Mouse (Mus musculus) neural tube, embryonic 14.5 days (tissue): Measurements from ENCODE around the gene Tuba3a. TPM values are rescaled to one million over a fixed set of nuclear protein-coding genes. Genes with fewer than 3 reads are reported as not detected.

ENCODE experiments used
- ATAC-seq: fragments of 200-750 bp; cut with Nextera tagmentation; 2 replicates; pipeline ENCODE4 v1.8.0; 2017; ENCODE audit warnings: low read depth, mild to moderate bottlenecking, moderate TSS enrichment, moderate library complexity
- H3K27ac ChIP-seq: fragments of 300-500 bp; sonication (generic); 2 replicates; pipeline ENCODE4 v1.5.1; 2014; ENCODE audit warnings: low read depth, mild to moderate bottlenecking, control low read depth, low read length, moderate library complexity, mixed read lengths
- H3K27me3 ChIP-seq: fragments of 300-500 bp; sonication (generic); 2 replicates; pipeline ENCODE4 v1.6.1; 2014; ENCODE audit warnings: low read length; ENCODE audit not compliant: control insufficient read depth, insufficient read depth
- H3K36me3 ChIP-seq: fragments of 300-500 bp; sonication (generic); 2 replicates; pipeline ENCODE4 v1.6.1; 2014; ENCODE audit warnings: low read length, mixed read lengths; ENCODE audit not compliant: control insufficient read depth, insufficient read depth
- H3K4me1 ChIP-seq: fragments of 300-500 bp; sonication (generic); 2 replicates; pipeline ENCODE4 v1.6.1; 2014; ENCODE audit warnings: low read length; ENCODE audit not compliant: control insufficient read depth, insufficient read depth
- H3K4me2 ChIP-seq: fragments of 300-500 bp; sonication (generic); 2 replicates; pipeline ENCODE4 v1.6.1; 2014; ENCODE audit warnings: mild to moderate bottlenecking, low read depth, low read length, control low read depth
- H3K4me3 ChIP-seq: fragments of 300-500 bp; sonication (generic); 2 replicates; pipeline ENCODE4 v1.5.1; 2014; ENCODE audit warnings: low read depth, low read length, control low read depth, mixed read lengths
- H3K9ac ChIP-seq: fragments of 300-500 bp; sonication (generic); replicated peaks from 2 replicates; pipeline ENCODE4 v1.6.1; 2014; ENCODE audit warnings: low read depth, mild to moderate bottlenecking, control low read depth, low read length, mixed read lengths
- H3K9me3 ChIP-seq: fragments of 300-500 bp; sonication (generic); 2 replicates; pipeline ENCODE4 v1.6.1; 2016; ENCODE audit warnings: low read length; ENCODE audit not compliant: control insufficient read depth
- WGBS: fragments of 180-500 bp; shearing (Covaris S2); extraction: QIAGEN DNeasy Blood & Tissue Kit; methylation state at CpG from one replicate; pipeline ENCODE4 v1.1.7; 2014; 5-methylcytosine and 5-hydroxymethylcytosine counted together
- polyA plus RNA-seq: library from polyadenylated mRNA; unstranded; fragments of >200 nt; fragmentation: Nextera tagmentation; extraction: Ambion mirVana; gene quantifications from 2 replicates; pipeline ENCODE4 v1.2.1, GENCODE M21; 2014

Tuba3a gene
- not detected in 2 replicates for polyA plus RNA-seq

DNA sequence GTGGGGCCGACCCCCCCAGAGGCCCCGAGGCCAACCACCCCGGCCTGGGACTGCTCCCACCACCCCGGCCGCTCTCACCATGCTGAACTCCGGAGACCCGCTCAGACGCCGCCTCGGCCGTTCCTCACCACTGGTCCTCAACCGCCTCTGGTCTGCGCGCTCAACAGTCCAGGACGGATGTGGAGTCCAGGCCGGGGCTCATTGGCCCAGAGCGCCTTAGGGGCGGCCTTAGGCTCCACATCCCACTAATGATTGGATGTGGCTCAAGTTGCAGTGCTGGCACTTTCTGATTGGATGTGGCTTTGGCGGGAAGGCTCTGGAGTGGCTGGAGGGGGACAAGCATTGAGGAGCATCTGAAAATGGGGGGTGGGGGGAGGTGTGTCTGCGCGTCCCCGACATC lies at the start of gene Tuba3a:
Gene Tuba3a (minus strand): TSS at position 153 of the 400 bp plus-strand sequence.
- Histone ChIP-seq H3K9me3 (no peaks in the 10 kb centered on the region), H3K4me2 (no peak within 1 kb of the TSS), H3K9ac (no peak within 1 kb of the TSS), H3K4me3 (no peak within 1 kb of the TSS), H3K27ac (no peak within 1 kb of the TSS), H3K27me3 (no peaks in the 10 kb centered on the region), H3K4me1 (no peaks in the 10 kb centered on the region), H3K36me3 (no peaks in the 10 kb centered on the region)
- 97% methylated on average over 20 of the region's 22 CpGs for WGBS
- ATAC-seq, result no peak

DNA sequence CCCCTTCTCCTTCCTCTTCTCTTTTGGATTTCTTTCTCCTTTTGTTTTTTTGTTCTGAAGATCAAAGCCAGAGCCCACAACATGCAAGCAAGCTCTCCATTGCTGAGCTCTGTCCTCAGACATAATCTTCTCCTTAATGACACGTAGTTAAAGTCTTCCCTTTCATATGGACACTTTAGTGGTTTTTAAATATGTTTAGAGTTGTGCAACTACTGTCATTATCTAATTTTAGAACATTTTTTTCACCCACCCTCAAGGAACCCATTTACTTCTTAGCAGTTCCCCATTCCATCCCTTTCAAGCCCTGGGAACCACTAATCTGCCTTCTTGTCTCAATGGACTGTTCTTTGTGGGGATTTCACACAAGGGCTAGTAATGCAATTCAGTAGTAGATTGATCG lies 48.5 kb upstream of the Tuba3a start:
- Histone ChIP-seq H3K27me3 (no peaks in the 10 kb centered on the region), H3K4me3 (no peak overlapping the region), H3K4me1 (no peaks in the 10 kb centered on the region), H3K27ac (no peak overlapping the region), H3K9me3 (no peaks in the 10 kb centered on the region), H3K4me2 (no peak overlapping the region), H3K9ac (no peak overlapping the region), H3K36me3 (no peaks in the 10 kb centered on the region)
- WGBS, result 49% methylated on average over 2 of the region's 2 CpGs
- ATAC-seq, result no peak

DNA sequence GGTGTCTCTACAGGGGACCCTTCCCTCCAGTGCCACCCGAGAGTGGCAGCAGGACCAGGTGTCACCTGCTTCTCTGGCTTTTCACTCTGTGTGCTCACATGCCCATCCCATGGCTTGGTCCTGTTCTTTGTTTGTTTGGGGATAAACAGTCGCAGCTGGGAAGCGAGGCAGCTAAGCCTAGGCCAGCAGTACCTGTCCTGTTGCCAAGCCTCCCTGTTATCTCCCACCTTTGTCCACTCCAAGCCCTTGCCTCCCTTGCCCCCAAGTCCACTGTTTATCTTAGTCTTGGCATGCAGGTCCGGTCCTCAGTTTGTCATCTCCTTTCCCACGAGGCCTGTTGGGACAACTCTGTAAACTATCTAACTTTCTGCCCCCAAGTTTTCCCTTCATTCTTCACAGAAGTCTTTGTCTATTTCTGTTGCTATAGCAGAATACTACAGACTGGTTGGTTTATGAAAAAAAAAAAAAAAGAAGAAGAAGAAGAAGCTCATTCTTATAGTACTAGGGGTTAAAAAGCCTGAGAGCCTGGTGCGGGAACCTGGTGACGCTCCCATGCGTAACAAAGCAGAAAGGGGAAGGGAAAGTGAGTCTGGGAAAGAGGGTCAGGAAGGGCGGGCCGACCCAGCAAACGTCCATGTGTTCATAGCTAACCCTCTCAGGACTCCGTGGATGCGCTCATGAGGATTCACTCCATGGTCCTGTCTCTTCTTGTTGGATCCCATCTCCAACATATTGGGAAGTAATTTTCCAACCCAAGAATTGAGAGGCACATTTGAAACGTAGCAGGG lies 47.5 kb upstream of the Tuba3a start:
- no peaks in the 10 kb centered on the region for H3K36me3 ChIP-seq
- H3K27me3 ChIP-seq, result no peaks in the 10 kb centered on the region
- H3K27ac ChIP-seq, result no peak overlapping the region
- H3K9ac ChIP-seq, result no peak overlapping the region
- WGBS, result 80% methylated on average over 14 of the region's 14 CpGs
- no peak overlapping the region for H3K4me2 ChIP-seq
- no peaks in the 10 kb centered on the region for H3K4me1 ChIP-seq
- H3K4me3 ChIP-seq, result no peak overlapping the region
- no peaks in the 10 kb centered on the region for H3K9me3 ChIP-seq
- no peak for ATAC-seq

DNA sequence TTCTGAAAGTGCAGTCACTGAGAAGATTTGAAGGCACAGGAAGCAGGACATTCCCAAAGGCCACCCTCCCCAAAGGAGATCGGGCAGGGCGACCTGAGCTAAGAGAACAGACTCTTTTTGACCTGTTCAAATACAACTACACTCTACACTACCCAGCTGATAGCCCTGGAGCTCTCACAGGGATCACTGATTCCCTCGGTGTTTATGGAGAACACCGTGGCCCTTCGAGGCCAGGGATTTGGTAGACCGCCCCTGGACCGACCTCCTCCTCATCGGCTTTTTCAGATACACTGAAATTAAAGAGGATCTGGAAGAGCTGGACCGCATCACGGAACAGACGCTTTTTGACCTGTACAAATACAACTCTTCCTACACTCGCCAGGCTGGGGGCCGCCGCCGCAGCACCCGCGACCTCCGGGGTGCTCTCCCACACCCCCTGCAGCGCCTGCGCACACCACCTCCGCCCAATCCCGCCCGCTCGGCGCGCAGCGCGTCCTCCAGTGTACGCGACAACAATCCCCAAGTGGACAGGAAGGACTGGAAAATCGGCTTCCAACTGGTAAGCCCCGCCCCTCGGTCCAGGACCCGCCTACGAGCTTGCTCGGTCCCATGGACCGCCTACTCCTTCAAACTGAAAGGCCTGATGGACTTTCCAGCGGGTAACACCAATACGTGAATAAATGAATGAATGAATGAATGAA lies 44.9 kb upstream of the Tuba3a start:
- Histone ChIP-seq H3K4me1 (no peaks in the 10 kb centered on the region), H3K9ac (peak overlapping the region; percentile 50), H3K27ac (no peak overlapping the region), H3K4me3 (peak overlapping the region; percentile 36), H3K36me3 (no peaks in the 10 kb centered on the region), H3K9me3 (no peaks in the 10 kb centered on the region), H3K4me2 (peak overlapping the region; percentile 56), H3K27me3 (no peaks in the 10 kb centered on the region)
- peak; percentile 87 for ATAC-seq
- WGBS, result under 1% methylated on average over 39 of the region's 39 CpGs

DNA sequence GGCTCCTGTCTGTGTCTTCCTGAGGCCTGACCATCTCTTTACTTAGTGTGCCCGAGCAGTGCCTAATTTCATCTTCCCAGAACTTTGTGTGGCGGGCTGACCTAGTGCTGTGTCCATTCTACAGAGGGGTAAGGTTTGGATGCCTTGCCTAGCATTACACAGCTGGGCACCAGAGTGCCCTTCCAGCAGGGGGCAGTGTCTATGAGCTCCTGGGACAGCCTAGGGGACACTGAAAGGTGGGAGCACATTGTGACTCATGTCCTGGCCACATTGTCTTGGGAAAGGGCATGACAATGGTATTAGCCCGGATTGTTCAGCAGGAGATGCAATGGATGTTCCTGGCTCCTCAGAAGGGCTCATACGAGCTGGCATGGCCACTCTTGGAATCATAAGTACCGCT lies 42.4 kb upstream of the Tuba3a start:
- no peak overlapping the region for H3K27ac ChIP-seq
- H3K9me3 ChIP-seq, result no peaks in the 10 kb centered on the region
- ATAC-seq, result no peak
- 84% methylated on average over 5 of the region's 5 CpGs for WGBS
- no peak overlapping the region for H3K4me3 ChIP-seq
- H3K4me2 ChIP-seq, result no peak overlapping the region
- no peak overlapping the region for H3K9ac ChIP-seq
- H3K36me3 ChIP-seq, result no peaks in the 10 kb centered on the region
- H3K4me1 ChIP-seq, result no peaks in the 10 kb centered on the region
- no peaks in the 10 kb centered on the region for H3K27me3 ChIP-seq

DNA sequence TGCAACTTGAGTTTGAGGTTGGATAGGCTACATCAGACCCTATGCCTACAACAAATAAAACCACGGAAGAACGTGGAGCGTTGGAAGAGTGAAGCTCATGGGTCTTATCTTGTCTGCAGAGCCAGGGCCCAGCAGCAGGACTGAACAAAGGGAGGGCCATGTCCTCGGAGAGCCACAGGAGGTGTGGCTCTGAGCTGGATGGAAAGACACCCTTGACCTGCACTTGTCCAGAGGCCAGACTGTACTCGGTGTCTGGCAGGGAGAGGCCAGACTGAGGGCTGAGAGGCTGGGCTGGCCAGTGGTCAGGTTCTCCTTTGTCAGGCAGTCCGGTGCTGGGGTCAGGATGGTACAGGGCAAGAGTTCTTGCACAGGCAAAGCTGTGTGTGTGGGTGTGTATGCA lies 39.5 kb upstream of the Tuba3a start:
- Histone ChIP-seq H3K4me2 (no peak overlapping the region), H3K4me1 (no peaks in the 10 kb centered on the region), H3K4me3 (no peak overlapping the region), H3K27ac (no peak overlapping the region), H3K36me3 (no peaks in the 10 kb centered on the region), H3K9me3 (no peaks in the 10 kb centered on the region), H3K9ac (no peak overlapping the region), H3K27me3 (peaks cover 8% of the 10 kb centered on the region)
- 72% methylated on average over 6 of the region's 6 CpGs for WGBS
- no peak for ATAC-seq

DNA sequence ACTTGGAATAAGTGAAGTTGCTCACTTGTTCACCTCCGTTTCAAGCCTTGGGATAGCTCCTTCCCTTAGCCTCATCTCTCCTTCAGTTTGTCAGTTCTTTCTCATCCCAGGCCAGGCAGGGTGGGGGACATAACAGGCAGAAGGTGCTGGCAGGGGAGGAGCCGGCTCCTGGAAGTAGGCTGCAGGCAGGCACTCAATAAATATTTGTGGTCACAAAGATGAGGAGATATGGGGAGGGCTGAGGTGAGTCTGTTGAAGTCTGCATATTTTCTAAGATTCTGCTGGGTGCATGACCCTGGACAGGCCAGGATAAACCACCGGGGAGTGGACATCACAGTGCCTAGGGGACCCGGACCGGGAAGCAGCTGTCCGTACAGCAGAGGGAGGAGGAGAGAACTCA lies 37.7 kb upstream of the Tuba3a start:
- WGBS, result 67% methylated on average over 6 of the region's 6 CpGs
- Histone ChIP-seq H3K27me3 (peaks cover 8% of the 10 kb centered on the region), H3K4me1 (no peaks in the 10 kb centered on the region), H3K9ac (no peak overlapping the region), H3K27ac (no peak overlapping the region), H3K4me3 (no peak overlapping the region), H3K4me2 (no peak overlapping the region), H3K36me3 (no peaks in the 10 kb centered on the region), H3K9me3 (no peaks in the 10 kb centered on the region)
- ATAC-seq, result no peak

DNA sequence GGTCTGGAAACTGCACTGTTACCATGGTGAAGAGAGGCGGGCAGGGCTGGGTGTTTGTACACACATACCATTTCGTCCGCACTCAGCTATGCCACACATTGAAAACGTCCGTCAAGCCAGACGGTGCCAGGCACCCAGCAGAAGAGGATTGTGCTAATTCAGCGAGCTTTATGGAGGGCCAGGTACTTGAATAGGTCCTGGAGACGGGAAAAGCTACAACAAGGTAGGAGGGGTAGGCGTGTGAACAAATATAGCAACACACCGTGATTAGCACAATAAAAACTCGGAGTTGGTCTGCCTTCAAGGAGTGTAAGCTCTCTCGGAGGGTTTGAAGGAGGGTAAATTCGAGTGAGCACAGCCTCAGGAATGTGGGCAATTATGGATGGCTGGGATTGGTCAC lies 37.0 kb upstream of the Tuba3a start:
- H3K36me3 ChIP-seq, result no peaks in the 10 kb centered on the region
- WGBS, result 47% methylated on average over 13 of the region's 13 CpGs
- H3K9me3 ChIP-seq, result no peaks in the 10 kb centered on the region
- no peak overlapping the region for H3K4me3 ChIP-seq
- no peaks in the 10 kb centered on the region for H3K4me1 ChIP-seq
- ATAC-seq, result no peak
- peaks cover 8% of the 10 kb centered on the region for H3K27me3 ChIP-seq
- no peak overlapping the region for H3K27ac ChIP-seq
- H3K4me2 ChIP-seq, result no peak overlapping the region
- no peak overlapping the region for H3K9ac ChIP-seq

DNA sequence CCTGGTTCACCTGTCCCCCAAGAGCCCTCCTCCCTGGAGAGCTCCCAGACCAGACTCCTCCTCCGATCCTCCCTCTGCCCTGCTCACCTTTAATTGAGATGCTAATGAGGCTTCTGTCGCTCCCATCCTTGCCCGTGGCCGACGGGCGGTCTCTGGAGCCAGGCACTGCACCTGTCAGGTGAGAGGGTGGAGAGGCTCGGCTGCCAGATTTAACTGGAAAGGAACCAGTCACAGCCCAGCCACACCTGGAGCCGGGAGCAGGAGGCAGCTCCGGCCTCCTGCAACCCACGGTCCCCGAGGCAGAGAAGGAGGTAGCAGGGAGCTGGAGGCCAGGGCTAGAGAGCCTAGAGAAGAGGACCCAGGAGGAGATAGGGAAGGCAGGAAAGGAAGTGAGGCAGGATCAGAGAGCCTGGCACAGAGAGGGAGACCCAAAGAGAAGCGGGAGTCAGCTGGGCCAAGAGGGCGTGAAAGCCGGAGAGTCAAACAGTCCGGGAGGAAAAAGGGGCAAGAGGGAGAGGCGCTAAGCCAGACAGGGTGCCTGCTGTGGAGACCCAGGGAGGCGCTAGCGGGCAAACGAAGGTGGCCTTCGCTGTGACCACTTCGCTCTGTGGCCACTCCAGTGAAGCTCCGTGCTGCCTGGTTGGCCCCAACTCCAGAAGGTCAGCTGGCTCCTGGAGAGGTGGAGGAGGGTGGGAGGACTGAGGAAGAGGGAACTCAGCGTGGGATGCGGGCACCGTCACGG lies 35.4 kb upstream of the Tuba3a start:
- WGBS, result 5% methylated on average over 26 of the region's 26 CpGs

More for the DNA sequence above, 35.4 kb upstream of the Tuba3a start:
- no peak for ATAC-seq
- Histone ChIP-seq H3K9ac (no peak overlapping the region), H3K4me1 (no peaks in the 10 kb centered on the region), H3K4me2 (no peak overlapping the region), H3K27me3 (peaks cover 8% of the 10 kb centered on the region), H3K9me3 (no peaks in the 10 kb centered on the region), H3K4me3 (no peak overlapping the region), H3K36me3 (no peaks in the 10 kb centered on the region), H3K27ac (no peak overlapping the region)
